Mouse (Mus musculus) heart, postnatal 0 days (tissue): ENCODE measurements around the gene Syngr3. TPM values are rescaled to one million over a fixed set of nuclear protein-coding genes. Genes with fewer than 3 reads are reported as not detected.

ENCODE experiments used
- ATAC-seq: fragments of 200-750 bp; cut with Nextera tagmentation; 2 replicates; pipeline ENCODE4 v1.8.0; 2017; ENCODE audit warnings: low read depth, moderate number of reproducible peaks, moderate library complexity; ENCODE audit not compliant: insufficient read depth
- DNase-seq: peaks from one replicate; pipeline ENCODE4 v3.0.0-alpha.2; 2016; ENCODE audit warnings: low spot score
- H3K27ac ChIP-seq: fragments of 300-500 bp; sonication (generic); 2 replicates; pipeline ENCODE4 v1.5.1; 2014; ENCODE audit warnings: low read depth, mild to moderate bottlenecking
- H3K27me3 ChIP-seq: fragments of 300-500 bp; sonication (generic); 2 replicates; pipeline ENCODE4 v1.6.1; 2014; ENCODE audit warnings: low read length, mixed read lengths; ENCODE audit not compliant: control insufficient read depth, insufficient read depth
- H3K36me3 ChIP-seq: fragments of 300-500 bp; sonication (generic); replicated peaks from 2 replicates; pipeline ENCODE4 v1.6.1; 2014; ENCODE audit warnings: low read length, mixed read lengths; ENCODE audit not compliant: control insufficient read depth, insufficient read depth
- H3K4me1 ChIP-seq: fragments of 300-500 bp; sonication (generic); 2 replicates; pipeline ENCODE4 v1.6.1; 2014; ENCODE audit warnings: antibody characterized with exemption; ENCODE audit not compliant: control insufficient read depth, insufficient read depth
- H3K4me2 ChIP-seq: fragments of 300-500 bp; sonication (generic); 2 replicates; pipeline ENCODE4 v1.6.1; 2014; ENCODE audit warnings: low read depth, mild to moderate bottlenecking, low read length, moderate library complexity
- H3K4me3 ChIP-seq: fragments of 300-500 bp; sonication (generic); 2 replicates; pipeline ENCODE4 v1.5.1; 2014; ENCODE audit warnings: low read depth, low read length
- H3K9ac ChIP-seq: fragments of 300-500 bp; sonication (generic); replicated peaks from 2 replicates; pipeline ENCODE4 v1.6.1; 2014; ENCODE audit warnings: low read depth, low read length, mixed read lengths
- H3K9me3 ChIP-seq: fragments of 300-500 bp; sonication (generic); replicated peaks from 2 replicates; pipeline ENCODE4 v1.6.1; 2016; ENCODE audit warnings: low read length; ENCODE audit not compliant: control insufficient read depth
- CTCF ChIP-seq: IDR thresholded peaks from 2 replicates; pipeline ENCODE4 v1.5.1; 2016; ENCODE audit warnings: antibody characterized with exemption, control low read depth, low read depth
- EP300 ChIP-seq: IDR thresholded peaks from 2 replicates; pipeline ENCODE4 v1.6.1; 2016; ENCODE audit warnings: antibody characterized with exemption, low read depth
- WGBS: fragments of 180-500 bp; shearing (Covaris S2); extraction: QIAGEN DNeasy Blood & Tissue Kit; methylation state at CpG from one replicate; pipeline ENCODE4 v1.1.7; 2014; 5-methylcytosine and 5-hydroxymethylcytosine counted together
- polyA plus RNA-seq: library from polyadenylated mRNA; unstranded; fragments of >200 nt; fragmentation: Nextera tagmentation; extraction: Ambion mirVana; gene quantifications from 2 replicates; pipeline ENCODE4 v1.2.1, GENCODE M21; 2015
- total RNA-seq: library from RNA; depleted of rRNA; stranded (reverse); fragments of >200 nt; gene quantifications from 2 replicates; pipeline ENCODE4 v1.2.3, GENCODE M21; 2014; ENCODE audit warnings: low replicate concordance

The Syngr3 gene
- total and polyA plus RNA-seq, 2 experiments from 2014 or later, result 0.16 TPM; not detected in 1

DNA sequence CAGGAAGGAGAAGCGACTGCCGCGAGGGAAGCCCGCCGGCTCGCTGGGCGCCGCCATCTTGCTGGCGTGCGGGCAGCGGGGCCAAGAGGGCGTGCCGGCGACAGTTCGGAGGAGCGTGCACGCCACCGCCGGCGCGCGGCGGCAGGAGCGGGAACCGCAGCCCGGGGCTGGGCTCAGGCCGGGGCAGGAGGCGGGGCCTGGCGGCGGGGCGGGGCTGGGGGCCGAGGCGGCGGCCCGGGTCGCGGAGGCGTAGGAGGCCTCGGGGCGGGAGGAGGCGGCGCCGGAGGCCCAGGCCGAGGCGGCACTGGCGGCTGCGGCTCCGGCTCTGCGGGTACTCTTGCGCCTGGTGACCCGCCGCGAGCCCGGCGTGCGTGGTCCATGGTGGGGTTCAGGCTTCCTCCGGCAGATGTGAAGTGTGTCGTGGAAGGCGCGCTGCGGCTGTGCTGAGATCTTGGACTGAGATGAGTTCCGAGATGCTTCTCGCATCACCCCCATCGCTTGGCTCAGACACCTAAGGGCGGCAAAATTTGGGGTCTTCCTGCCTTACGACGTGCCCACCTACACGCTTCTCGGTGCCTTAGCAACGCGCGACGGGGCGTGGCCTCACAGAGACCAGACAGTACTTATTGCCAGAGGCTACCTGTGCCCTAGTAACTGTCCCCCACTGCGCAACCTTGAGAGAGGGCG is 6.4 kb upstream of the Syngr3 start, which contains the start of the genes Gfer and Noxo1:
Gfer (minus strand) TSS at position 146 of the 687 bp plus-strand sequence.
Noxo1 (plus strand) TSS at position 224 of the 687 bp plus-strand sequence.
- DNase-seq (peak; percentile 85), ATAC-seq (peak; percentile 94)
- peak within 1 kb of the TSS; percentile 73 for H3K4me2 ChIP-seq
- H3K36me3 ChIP-seq, result peaks cover 14% of the 10 kb centered on the region
- H3K9ac ChIP-seq, result peak within 1 kb of the TSS; percentile 83
- peaks cover 18% of the 10 kb centered on the region for H3K4me1 ChIP-seq
- under 1% methylated on average over 70 of the region's 76 CpGs for WGBS
- peak within 1 kb of the TSS; percentile 87 for H3K4me3 ChIP-seq
- TF ChIP-seq CTCF (no peak), EP300 (no peak)
- H3K27me3 ChIP-seq, result no peaks in the 10 kb centered on the region
- H3K27ac ChIP-seq, result peak within 1 kb of the TSS; percentile 69
- H3K9me3 ChIP-seq, result no peaks in the 10 kb centered on the region

DNA sequence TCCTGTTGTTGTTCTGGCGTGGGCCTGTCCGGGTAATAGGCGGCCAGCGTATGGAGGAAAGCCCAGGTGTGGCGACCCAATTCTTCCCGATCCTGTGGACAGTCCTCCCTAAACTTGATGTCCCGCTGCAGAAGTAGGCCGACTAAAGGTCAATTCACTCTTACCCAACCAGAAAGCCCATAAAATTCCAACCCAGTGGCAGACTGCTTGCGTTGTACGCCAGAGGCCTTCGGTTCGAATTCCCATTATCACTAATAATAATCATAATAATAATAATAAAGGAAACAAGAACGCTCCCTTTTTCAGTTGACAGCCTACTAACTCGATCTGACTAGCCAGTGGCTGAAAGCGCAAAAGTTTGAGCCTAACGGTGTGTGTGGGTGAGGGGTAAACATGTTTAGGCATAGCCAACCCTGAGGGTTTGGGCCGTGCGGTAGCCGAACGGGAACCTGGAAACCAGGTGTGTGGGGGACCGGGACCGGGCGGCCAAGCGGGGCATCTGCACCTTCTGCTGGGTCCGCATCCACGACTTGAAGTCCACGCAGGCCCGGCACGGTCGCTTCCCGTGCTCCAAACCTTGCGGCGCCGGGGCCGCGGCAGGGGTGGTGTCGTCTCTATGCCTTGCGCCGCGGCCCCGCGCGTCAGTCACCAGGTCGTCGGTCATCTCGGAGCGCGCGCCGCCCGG is 5.7 kb upstream of the Syngr3 start:
- Histone ChIP-seq H3K4me1 (peaks cover 18% of the 10 kb centered on the region), H3K27ac (peak overlapping the region; percentile 69), H3K4me3 (peak overlapping the region; percentile 87), H3K9ac (peak overlapping the region; percentile 83), H3K27me3 (peaks cover 4% of the 10 kb centered on the region), H3K4me2 (peak overlapping the region; percentile 73), H3K36me3 (peaks cover 7% of the 10 kb centered on the region), H3K9me3 (no peaks in the 10 kb centered on the region)
- peak; percentile 25 for ATAC-seq
- 10% methylated on average over 47 of the region's 51 CpGs for WGBS
- DNase-seq, result no peak
- TF ChIP-seq EP300, result no peak

DNA sequence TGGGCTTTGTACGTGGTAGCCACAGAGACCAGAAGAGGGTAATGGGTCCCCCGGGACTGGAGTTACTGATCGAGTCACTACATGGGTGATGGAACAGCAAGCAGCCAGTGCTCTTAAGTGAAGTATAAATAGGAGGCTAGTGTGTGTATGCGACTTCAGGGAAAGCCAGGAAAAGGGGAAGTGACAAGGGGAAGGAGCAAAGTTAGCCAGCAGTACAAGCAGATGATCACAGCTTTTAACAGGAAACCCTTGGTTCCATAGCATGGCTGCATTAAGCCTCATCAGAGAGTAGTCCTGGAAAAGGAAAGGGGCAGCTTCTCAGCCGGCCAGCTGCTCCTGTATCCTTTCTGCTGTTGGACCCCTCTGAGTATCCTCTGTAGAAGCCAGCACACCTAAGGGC is 2.6 kb upstream of the Syngr3 start:
- Histone ChIP-seq H3K27me3 (peaks cover 35% of the 10 kb centered on the region), H3K36me3 (no peaks in the 10 kb centered on the region), H3K4me3 (no peak overlapping the region), H3K9ac (no peak overlapping the region), H3K9me3 (no peaks in the 10 kb centered on the region), H3K4me1 (peaks cover 23% of the 10 kb centered on the region), H3K27ac (no peak overlapping the region), H3K4me2 (no peak overlapping the region)
- ATAC-seq, result no peak
- TF ChIP-seq EP300 (no peak), CTCF (no peak)
- DNase-seq, result no peak
- 83% methylated on average over 5 of the region's 5 CpGs for WGBS

DNA sequence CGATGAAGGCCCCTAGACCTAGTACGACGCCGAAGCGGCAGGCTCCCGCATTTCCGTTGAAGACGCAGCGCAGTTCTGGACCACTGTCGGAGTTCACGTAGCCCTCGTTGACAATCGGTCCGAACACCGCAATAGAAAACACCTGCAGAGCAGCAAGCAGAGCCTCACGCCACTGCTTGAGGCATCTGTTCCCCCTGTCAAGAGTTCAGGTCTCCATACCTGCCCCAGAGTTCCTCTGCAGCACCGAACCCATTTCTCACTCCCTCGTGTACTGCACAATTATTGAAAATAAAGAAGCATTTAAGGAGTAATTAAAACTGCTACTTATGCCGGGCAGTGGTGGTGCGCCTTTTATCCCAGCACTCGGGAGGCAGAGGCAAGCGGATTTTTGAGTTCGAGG is 2.2 kb downstream of the Syngr3 start:
- WGBS, result 24% methylated on average over 23 of the region's 23 CpGs
- Histone ChIP-seq H3K27ac (no peak overlapping the region), H3K4me2 (peak overlapping the region; percentile 58), H3K36me3 (0 out of 2 replicates have a peak, but pooled peaks cover under 1% of the 10 kb centered on the region), H3K27me3 (peaks cover 44% of the 10 kb centered on the region), H3K9me3 (no peaks in the 10 kb centered on the region), H3K4me3 (peak overlapping the region; percentile 39), H3K9ac (peak overlapping the region; percentile 12; the same call in 1 of the 2 replicates), H3K4me1 (peaks cover 13% of the 10 kb centered on the region; the same call in 1 of the 2 replicates)
- no peak for ATAC-seq
- no peak for DNase-seq
- TF ChIP-seq CTCF (no peak), EP300 (no peak)

DNA sequence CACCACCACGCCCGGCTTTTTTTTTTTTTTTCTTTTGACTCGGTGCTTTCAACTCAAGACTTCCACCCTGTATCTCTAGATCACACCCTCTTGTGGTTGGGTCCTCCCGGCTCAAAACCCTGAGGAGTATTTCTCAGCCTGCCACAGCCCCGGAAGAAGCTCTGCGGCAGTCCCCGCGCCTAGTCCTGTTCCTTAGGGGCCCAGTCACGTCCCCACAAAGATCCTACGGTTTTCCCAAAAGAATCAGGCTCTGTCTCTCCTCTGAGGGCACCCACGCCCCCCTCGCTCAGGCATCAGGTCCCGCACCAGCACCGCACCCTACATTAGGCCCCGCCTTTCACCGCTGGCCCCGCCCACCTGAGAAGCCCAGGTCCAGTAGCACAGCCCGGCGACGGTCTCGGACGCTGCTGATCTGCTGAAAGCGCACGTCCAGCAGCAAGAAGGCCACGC is 2.6 kb downstream of the Syngr3 start:
- Histone ChIP-seq H3K27me3 (peaks cover 44% of the 10 kb centered on the region), H3K27ac (no peak overlapping the region), H3K36me3 (peaks cover 5% of the 10 kb centered on the region; the same call in 1 of the 2 replicates), H3K4me1 (peaks cover 13% of the 10 kb centered on the region; the same call in 1 of the 2 replicates), H3K4me2 (peak overlapping the region; percentile 58), H3K4me3 (peak overlapping the region; percentile 39), H3K9me3 (no peaks in the 10 kb centered on the region), H3K9ac (peak overlapping the region; percentile 12; the same call in 1 of the 2 replicates)
- DNase-seq, result no peak
- TF ChIP-seq EP300, result no peak
- no peak for TF ChIP-seq CTCF
- 3% methylated on average over 24 of the region's 25 CpGs for whole genome bisulfite sequencing
- peak; percentile 55 for ATAC-seq
